In the genomic region with DNA sequence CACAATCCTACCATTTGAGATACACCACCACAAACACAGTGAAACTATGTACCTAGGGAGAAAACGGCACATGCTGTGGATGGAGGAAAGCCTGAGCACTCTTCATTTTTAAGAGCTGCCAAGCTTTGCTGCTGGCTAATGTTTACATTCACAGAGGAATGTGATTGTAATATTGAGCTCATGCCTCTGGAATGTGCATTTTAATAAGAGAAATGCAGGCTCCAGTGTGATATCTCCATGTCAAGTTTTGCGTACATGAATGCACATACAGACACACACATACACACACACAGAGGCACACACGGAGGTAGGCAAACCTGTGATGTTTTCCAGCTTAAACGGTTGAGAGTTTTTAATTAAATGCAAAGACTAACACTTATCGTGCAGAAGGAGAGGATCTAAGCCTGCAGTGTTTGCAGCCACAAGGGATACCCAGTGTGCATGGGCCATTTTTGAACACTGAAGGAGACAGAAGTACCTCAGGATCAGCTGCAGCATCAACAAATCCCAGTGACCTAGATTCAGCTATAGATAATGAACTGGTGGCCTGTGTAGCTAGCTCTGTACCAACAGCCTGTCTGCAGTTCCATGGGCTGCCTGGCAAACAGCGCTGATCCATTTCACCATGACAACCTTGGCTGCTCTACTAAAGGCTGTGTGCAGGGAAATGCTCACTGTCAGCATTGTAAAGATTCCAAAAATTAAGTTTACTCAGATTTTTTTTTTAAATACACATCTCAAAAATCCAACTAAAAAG, we compare ENCODE assay signal across 8 mouse cellular contexts.
DNase-seq lines count a peak whose midpoint lies in the region; ATAC-seq lines count a peak whose summit lies in the region.

No protein-coding gene starts in this region.

- H3K27ac ChIP-seq in heart, embryonic 13.5 days (replicated peaks): peak overlapping the region; percentile 20; the same call in 1 of the 2 replicates

- H3K27me3 ChIP-seq in heart, embryonic 13.5 days (replicated peaks): no peaks in the 10 kb centered on the region

- no peak overlapping the region for H3K9ac ChIP-seq in heart, embryonic 13.5 days

- no peak overlapping the region for H3K4me2 ChIP-seq in heart, embryonic 13.5 days

- no peaks in the 10 kb centered on the region for H3K9me3 ChIP-seq in heart, embryonic 13.5 days

- no peak for ATAC-seq in heart, embryonic 13.5 days (ENCODE audit: extremely low read depth, insufficient number of reproducible peaks, low FRiP score, low TSS enrichment)
- ATAC-seq in frontal cortex, adult (ENCODE audit: low TSS enrichment): peak; percentile 97

- intact Hi-C loops in left cerebral cortex, postnatal 14 days (cut with DNase I): loop anchor here (5.0 kb wide), 1 partner anchor 220 kb away; the partner anchor contains the start of gene Marcks

- peaks cover 12% of the 10 kb centered on the region for H3K4me1 ChIP-seq in heart, embryonic 13.5 days

- no peaks in the 10 kb centered on the region for H3K36me3 ChIP-seq in heart, embryonic 13.5 days

- H3K4me3 ChIP-seq in heart, embryonic 13.5 days: no peak overlapping the region

- no peak for DNase-seq in heart, adult 8-10 months (ENCODE audit: low spot score)
- peak; percentile 14 for DNase-seq in cerebellum, adult 11-12 months
- DNase-seq in left cerebral cortex, postnatal 14 days (ENCODE audit: low spot score in 2 of 2): peak; percentile 61 to 85
- DNase-seq in right cerebral cortex, adult 2 months (ENCODE audit: low spot score in 2 of 2): peak; percentile 49 to 63
- DNase-seq in adrenal gland, adult 8-10 months: no peak
- no peak for DNase-seq in urinary bladder, postnatal 36 days (ENCODE audit: low spot score in 2 of 2)

- 57% methylated on average over 6 of the region's 6 CpGs for WGBS in heart, embryonic 13.5 days

Comparison
In these comparisons a context has a peak if more than half of its experiments do, and no peak if none do; other contexts are left out.
1. DNase-seq: peak in cerebellum, adult 11-12 months (single experiment), left cerebral cortex, postnatal 14 days (2 of 2) and right cerebral cortex, adult 2 months (2 of 2); none in heart, adult 8-10 months (single experiment), adrenal gland, adult 8-10 months (single experiment) and urinary bladder, postnatal 36 days (0 of 2).